Comparison of ENCODE assay signal across 8 mouse cellular contexts in the genomic region with DNA sequence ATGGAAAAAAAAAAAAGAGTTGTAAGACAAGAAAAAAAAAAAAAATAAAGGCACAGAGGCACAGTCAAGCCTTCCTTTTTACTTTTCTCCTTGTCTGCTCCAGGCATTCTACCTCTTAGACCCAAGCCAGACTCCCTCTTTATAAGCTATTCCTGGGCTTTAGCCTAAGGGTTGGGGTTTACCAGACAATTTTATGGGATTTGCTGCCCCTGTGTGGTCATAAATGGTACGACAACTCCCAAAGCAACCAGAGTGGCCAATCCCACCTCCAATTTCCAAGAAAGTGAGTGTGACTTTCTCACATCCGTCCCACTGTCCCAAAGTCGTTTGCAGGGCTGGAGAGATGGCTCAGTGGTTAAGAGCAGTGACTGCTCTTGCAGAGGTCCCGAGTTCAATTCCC. TPM values are rescaled to one million over a fixed set of nuclear protein-coding genes. Genes with fewer than 3 reads are reported as not detected.
A peak's percentile ranks its signal among the peaks of the same experiment; 100 is the strongest.
DNase-seq lines count a peak whose midpoint lies in the region; ATAC-seq lines count a peak whose summit lies in the region.

No protein-coding gene starts in this region.

- DNase-seq in heart, adult 11 months: peak; percentile 90
- peak; percentile 80 for DNase-seq in MN1 (ENCODE audit: low spot score)
- peak; percentile 61 to 86 for DNase-seq in cerebellum, postnatal 4 days (ENCODE audit: low spot score in 2 of 2)
- peak; percentile 39 for DNase-seq in gastrocnemius, postnatal 14 days
- peak; percentile 88 to 90 for DNase-seq in layer of hippocampus, postnatal 10 days (ENCODE audit: low spot score in 2 of 2)
- DNase-seq in mesoderm, embryonic 11.5 days (ENCODE audit: low read depth, low spot score): peak; percentile 84
- DNase-seq in spleen, postnatal 36 days (ENCODE audit: low spot score in 2 of 2): peak; percentile 18 to 41

- peaks cover 12% of the 10 kb centered on the region for H3K27me3 ChIP-seq in heart, embryonic 11.5 days (ENCODE audit: control insufficient read depth, insufficient read depth, low read length)

- no peaks in the 10 kb centered on the region for H3K36me3 ChIP-seq in heart, embryonic 11.5 days (ENCODE audit: control insufficient read depth, insufficient read depth, low read length)

- 0% methylated on average over 4 of the region's 4 CpGs for WGBS in heart, embryonic 11.5 days (ENCODE audit: insufficient replicate concordance)

- H3K27ac ChIP-seq in heart, embryonic 11.5 days (ENCODE audit: low read depth, low read length): no peak overlapping the region

- H3K9me3 ChIP-seq in heart, embryonic 11.5 days (replicated peaks; ENCODE audit: control insufficient read depth, low read length): no peaks in the 10 kb centered on the region

- H3K4me2 ChIP-seq in heart, embryonic 11.5 days: no peak overlapping the region

- no peak overlapping the region for H3K4me3 ChIP-seq in heart, embryonic 11.5 days (ENCODE audit: low read depth, low read length)

- ATAC-seq in heart, embryonic 11.5 days (replicated peaks; ENCODE audit: insufficient number of reproducible peaks, low FRiP score, low TSS enrichment): no peak

- H3K4me1 ChIP-seq in heart, embryonic 11.5 days (ENCODE audit: control insufficient read depth, insufficient read depth, low read length): peaks cover 5% of the 10 kb centered on the region

- intact Hi-C loops in gastrocnemius, postnatal 14 days (cut with DNase I; ENCODE audit: low total_unique reads): loop anchor here (5.0 kb wide), 1 partner anchor 140 kb away; no protein-coding TSS in a partner anchor

- H3K9ac ChIP-seq in heart, embryonic 11.5 days (ENCODE audit: low read depth, low read length): no peak overlapping the region

RNA-seq across cellular contexts. Expression of gene Phf12, which starts 15.4 kb away (rescaled TPM):
- polyA plus RNA-seq in heart, embryonic 11.5 days (2014; fragmentation: Nextera tagmentation; extraction: Ambion mirVana): 9.1 and 14.2 TPM in 2 replicates
- total RNA-seq in gastrocnemius, postnatal 14 days (2021): 10 to 100 TPM; 18.3 to 19.1 TPM
- 10 to 100 TPM; 47.1 to 49.2 TPM for total RNA-seq in layer of hippocampus, postnatal 10 days (2021)

RNA-seq across cellular contexts. Expression of gene Sez6, which starts 36.5 kb away (rescaled TPM):
- 0.09 TPM in 1 of 2 replicates, not detected in the other for polyA plus RNA-seq in heart, embryonic 11.5 days (2014; fragmentation: Nextera tagmentation; extraction: Ambion mirVana)
- total RNA-seq in gastrocnemius, postnatal 14 days (2021): under 1 TPM; 0.51 to 0.82 TPM
- total RNA-seq in layer of hippocampus, postnatal 10 days (2021): 100 to 1,000 TPM; 215 to 221 TPM

Comparison
In these comparisons a context has a peak if more than half of its experiments do, and no peak if none do; other contexts are left out.
1. DNase-seq: peak in every context shown above with its lines; median percentile 90 in heart, adult 11 months; 89 in layer of hippocampus, postnatal 10 days; 84 in mesoderm, embryonic 11.5 days; 80 in MN1; 74 in cerebellum, postnatal 4 days; 39 in gastrocnemius, postnatal 14 days; 30 in spleen, postnatal 36 days.
2. RNA of gene Sez6, which starts 36.5 kb away (total RNA-seq): 215 to 221 TPM in layer of hippocampus, postnatal 10 days; 0.51 to 0.82 TPM in gastrocnemius, postnatal 14 days; every median in the first group is over 100 times any median in the second.